Mouse (Mus musculus): ENCODE measurements around the gene Shbg.

GRCm38 (mm10) chr11:69592799-69593198, 24.9 kb downstream of the Shbg start:
- no peak for TF ChIP-seq CTCF (IDR thresholded peaks at IDR 0.05; ENCODE audit: extremely low read depth, insufficient read depth, low read length)
- no peak for TF ChIP-seq POLR2A (IDR thresholded peaks at IDR 0.05; ENCODE audit: extremely low read depth, insufficient read depth, low read length)

Data from cortical plate, adult 2 months (tissue).